Mouse (Mus musculus) lung, postnatal 25 days (tissue): Measurements from ENCODE around the gene Hdgf.

ENCODE experiments used
- DNase-seq: peaks from one replicate; pipeline ENCODE4 v3.0.0; 2022; ENCODE audit warnings: low spot score

Gene Hdgf

GRCm38 (mm10) chr3:87945781-87946540 is 39.8 kb downstream of the Hdgf start:
- DNase-seq = no peak

DNA sequence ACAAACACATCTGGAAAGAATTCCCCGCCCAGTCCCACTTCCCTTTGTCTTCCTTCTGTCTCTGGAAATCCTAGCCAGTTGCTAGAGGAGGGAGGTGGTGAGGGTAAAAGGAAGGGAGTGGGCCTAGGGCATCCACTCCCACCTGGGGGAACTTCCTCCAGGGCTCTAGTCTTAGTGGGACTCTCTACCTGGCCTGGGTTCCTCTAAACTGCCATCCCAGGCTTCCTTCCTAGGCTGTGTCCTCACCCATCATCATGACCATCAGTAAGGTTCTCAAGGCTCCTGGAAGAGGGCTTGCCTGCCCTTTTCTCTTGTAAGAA is 40.4 kb downstream of the Hdgf start:
- DNase-seq = no peak

DNA sequence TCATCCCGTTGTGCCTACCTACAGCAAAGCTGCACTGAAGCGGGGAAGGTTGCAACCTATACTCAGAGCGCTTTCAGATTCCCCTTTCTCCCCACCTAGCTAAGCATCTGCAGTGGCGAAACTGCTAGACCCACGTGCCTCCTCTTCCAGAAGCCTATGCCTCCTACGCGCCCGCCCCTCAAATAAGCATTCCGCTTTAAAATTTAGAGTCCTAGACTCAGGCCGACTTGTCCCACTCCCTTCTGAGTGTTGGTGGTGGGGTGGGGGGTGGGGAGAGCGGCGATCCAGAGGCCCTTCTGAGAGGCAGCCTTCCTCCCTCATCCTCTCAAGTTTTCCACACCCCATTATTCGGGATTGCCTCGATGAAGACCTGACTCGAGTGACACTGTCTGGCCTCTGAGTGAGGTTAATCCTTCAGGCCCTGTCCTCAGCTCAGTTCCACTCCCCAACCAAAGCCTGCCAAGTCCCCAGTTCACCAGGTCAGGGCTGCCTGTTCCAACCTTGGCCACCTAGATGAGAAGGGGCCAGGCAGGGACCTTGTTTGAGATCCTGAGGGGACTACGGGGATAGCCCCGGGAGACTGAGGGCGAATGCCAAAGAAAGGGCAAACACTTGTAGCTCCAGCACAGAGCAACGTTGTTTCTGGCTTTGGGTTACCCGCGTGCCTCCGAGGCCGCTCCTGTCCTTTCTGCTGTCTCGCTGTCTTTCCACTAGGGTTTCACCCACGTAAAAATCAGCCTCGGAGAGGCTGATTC is 41.1 kb downstream of the Hdgf start:
- DNase-seq = no peak

- no peak for DNase-seq
Measured at GRCm38 (mm10) chr3:87947811-87948199, 41.7 kb downstream of the Hdgf start.

GRCm38 (mm10) chr3:87948378-87949265 is 42.5 kb downstream of the Hdgf start, which contains the start of gene Crabp2:
Gene Crabp2 (plus strand): TSS chr3:87948666.
- DNase-seq = no peak

GRCm38 (mm10) chr3:87949266-87949954 is 43.3 kb downstream of the Hdgf start:
- DNase-seq = no peak

DNA sequence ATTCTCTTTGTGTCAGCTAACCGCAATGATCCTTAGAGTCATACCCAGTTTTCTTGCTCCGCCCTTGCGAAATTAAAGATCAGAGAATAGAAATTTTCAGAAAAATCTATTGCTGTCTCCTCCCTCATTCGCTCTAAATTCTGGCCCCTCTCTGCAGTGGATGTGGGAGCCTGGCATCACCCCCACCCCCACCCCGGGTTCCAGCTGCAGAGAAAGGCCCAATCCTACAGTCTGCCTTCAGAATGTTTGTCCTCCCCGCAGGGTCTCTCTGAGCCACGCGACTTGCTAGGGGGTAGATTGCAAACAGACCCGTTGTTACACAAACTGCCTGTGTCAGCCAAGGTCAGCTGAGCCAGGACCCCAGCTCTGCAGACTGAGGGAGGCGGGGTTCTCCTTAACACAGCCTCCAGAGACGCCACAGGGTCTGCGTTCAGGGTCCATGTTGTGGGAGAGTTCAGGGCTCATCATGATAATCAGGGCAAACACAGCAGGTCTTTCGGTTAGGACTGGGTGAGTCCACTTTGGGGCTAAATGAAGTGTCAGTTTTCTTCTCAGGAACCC is 43.9 kb downstream of the Hdgf start:
- no peak for DNase-seq

DNA sequence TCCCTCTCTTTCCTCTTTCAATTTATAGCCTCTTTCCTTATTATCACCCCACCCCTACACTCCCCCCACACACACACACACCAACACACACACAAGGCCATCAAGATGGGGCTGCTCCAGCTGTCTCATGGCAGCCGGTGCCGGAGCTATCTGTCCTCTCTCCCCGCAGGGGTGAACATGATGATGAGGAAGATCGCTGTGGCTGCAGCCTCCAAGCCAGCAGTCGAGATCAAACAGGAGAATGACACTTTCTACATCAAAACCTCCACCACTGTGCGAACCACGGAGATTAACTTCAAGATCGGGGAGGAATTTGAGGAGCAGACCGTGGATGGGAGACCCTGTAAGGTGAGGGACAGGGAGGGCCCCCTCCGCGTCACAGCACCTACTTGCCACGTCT is 45.8 kb downstream of the Hdgf start:
- no peak for DNase-seq

GRCm38 (mm10) chr3:87952440-87952839 is 46.3 kb downstream of the Hdgf start:
- no peak for DNase-seq

DNA sequence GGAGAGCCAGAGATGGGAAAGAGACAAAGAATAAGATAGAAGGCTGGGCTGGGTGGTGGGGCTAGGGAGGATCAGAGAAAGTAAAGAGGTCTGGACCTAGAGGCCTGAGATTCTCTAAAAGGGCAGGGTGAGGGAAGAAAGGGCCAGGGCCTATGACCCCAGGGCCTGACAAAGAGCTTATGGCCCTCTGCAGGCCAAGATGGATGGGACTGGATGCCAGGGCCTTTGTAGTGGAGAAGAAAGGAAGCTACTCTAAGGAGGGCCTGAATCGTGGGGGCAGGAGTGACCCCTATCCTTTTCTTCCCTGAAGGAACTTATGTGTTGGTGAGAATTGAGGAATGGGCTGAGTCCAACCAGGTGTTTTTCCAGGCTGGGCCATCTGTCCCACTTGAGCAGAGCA is 51.9 kb downstream of the Hdgf start:
- DNase-seq = no peak

DNA sequence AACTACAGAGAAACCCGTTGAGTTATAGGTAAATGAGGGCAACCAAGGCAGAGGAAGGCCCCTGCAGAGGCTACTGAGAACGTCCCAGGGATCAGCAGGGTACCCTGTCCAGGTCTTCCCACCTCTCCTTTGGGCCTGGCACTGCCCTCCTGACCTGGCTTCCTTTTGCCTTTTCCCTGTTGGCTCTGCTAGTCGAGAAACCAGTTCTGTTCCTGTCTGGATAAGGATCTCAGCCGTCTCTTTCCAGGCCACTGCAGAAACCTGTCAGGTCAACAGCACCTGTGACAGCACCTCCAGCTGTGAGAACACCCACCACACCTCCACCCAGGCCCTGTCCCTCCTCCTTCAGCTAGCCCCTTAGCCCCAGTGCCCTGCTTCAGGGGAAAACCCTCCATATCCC is 52.4 kb downstream of the Hdgf start:
- DNase-seq = no peak

- DNase-seq = no peak
Measured at GRCm38 (mm10) chr3:87958967-87959366, 52.8 kb downstream of the Hdgf start.

GRCm38 (mm10) chr3:87959371-87959770 is 53.2 kb downstream of the Hdgf start:
- no peak for DNase-seq

DNA sequence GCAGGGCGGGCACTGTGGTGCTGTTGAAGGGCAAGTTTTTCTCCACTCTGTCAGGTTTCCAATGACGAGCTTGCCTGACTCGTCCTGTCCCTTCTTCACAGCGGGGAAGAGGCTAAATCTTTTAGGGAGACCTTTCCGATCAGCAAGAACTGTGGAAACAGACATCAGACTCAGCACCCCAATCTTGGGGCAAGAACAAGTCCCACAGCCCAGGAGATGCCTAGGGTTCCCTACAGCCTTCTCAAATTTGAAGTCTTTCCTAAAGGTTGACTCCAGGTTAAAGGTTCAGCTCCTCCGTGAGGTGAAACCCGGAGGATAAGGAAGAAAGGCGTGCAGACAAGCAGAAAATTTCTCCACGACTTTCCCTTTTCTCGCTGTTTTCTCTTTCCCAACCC is 54.1 kb downstream of the Hdgf start:
- no peak for DNase-seq

DNA sequence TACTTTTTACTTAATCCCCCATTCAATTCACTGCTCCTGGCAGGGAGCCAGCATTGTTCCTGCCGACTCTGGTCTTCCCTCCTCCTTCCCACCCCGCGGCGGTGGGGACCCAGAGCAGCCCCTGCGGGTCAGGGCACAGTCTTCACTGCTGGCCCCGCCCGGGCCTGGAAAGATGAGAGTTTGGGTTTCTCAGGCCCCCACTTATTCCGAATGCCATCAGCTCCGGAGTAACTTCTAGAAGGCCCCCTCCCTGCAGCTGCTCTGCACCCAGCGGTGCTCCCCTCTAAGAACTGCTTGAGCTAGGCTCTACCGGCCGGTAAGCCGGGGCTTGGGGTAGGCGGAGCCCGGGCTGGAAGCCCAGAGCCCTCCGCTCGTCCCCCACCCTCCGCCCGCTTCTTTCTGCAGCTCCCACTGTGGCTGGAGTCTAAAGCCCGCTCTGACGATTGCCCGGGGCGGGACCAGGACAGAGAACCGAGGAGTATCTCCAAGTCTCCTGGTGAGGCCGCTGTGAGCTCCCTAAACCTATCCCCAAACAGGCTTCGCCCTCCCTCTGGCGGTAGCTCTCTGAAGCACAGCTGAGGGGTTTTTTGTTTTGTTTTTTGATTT is 54.6 kb downstream of the Hdgf start:
- peak; percentile 90 for DNase-seq
